In the genomic region with DNA sequence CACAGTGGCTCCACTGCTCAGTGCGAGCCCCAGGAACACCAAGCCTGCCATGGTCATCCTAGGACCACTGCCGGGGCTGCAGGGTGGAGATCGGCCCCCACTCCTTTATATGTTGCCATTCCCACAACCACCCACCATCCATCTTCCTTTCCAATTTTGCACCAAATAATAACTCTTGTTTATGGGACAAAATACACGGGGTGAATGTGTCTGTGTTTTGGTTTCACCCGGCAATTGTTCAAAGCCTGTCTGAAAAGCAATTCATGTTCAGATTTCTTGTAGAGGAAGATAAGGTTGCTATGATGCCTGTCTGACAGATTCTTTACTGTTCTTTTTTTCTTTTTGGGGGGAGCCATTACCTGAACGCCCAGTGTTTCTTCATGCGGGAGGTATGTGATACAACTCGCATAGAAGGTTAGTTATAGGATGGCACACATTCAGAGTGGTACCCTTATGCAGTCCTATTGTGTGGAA, we compare ENCODE assay signal across 28 mouse cellular contexts. TPM values are rescaled to one million over a fixed set of nuclear protein-coding genes. Genes with fewer than 3 reads are reported as not detected.
DNase-seq lines count a peak whose midpoint lies in the region; ATAC-seq and TF ChIP-seq lines count a peak whose summit lies in the region.
"Had no signal": no experiment of that assay in that cellular context is flagged by ENCODE, and none has a peak within 500 bp of the region (broad histone marks: within the 10 kb centered on the region; RNA-seq: fewer than 3 reads in every experiment).

Pkd1l2 (minus strand) TSS at position 51 of the 474 bp plus-strand sequence.

- no peak for TF ChIP-seq CTCF in G1E (IDR thresholded peaks at IDR 0.05; ENCODE audit: low read depth, low read length)
- no peak for TF ChIP-seq CTCF in bone marrow, adult 2 months (IDR thresholded peaks at IDR 0.05; ENCODE audit: control insufficient read depth, insufficient read depth, low read length)

- H3K9ac ChIP-seq in liver, embryonic 11.5 days (ENCODE audit: low read depth, low read length) = no peak within 1 kb of the TSS
- H3K9ac ChIP-seq in liver, embryonic 15.5 days = no peak within 1 kb of the TSS
- H3K9ac ChIP-seq: embryonic facial prominence, embryonic 13.5 days; forebrain, embryonic 12.5 days; forebrain, embryonic 15.5 days; hindbrain, embryonic 13.5 days had no signal

- H3K27ac ChIP-seq in liver, embryonic 11.5 days (ENCODE audit: low read depth, low read length) = peak within 1 kb of the TSS; percentile 79
- H3K27ac ChIP-seq in bone marrow, adult 2 months (ENCODE audit: control insufficient read depth, insufficient read depth, low read depth, low read length, poor library complexity) = peak within 1 kb of the TSS; percentile 58; the same call in 1 of the 2 replicates
- peak within 1 kb of the TSS; percentile 59 for H3K27ac ChIP-seq in liver, embryonic 15.5 days (replicated peaks)
- H3K27ac ChIP-seq: embryonic facial prominence, embryonic 10.5 days; embryonic facial prominence, embryonic 13.5 days; forebrain, embryonic 12.5 days; forebrain, embryonic 15.5 days; hindbrain, embryonic 13.5 days had no signal

- 0 out of 2 replicates have a peak, but pooled peaks cover 3% of the 10 kb centered on the region for H3K27me3 ChIP-seq in liver, embryonic 11.5 days (replicated peaks; ENCODE audit: control insufficient read depth, insufficient read depth, low read length)
- peaks cover 17% of the 10 kb centered on the region; the same call in 1 of the 2 replicates for H3K27me3 ChIP-seq in G1E (ENCODE audit: insufficient read depth, low read length)
- H3K27me3 ChIP-seq in liver, embryonic 15.5 days = peaks cover 26% of the 10 kb centered on the region
- H3K27me3 ChIP-seq: embryonic facial prominence, embryonic 13.5 days; forebrain, embryonic 15.5 days; hindbrain, embryonic 13.5 days had no signal

- 64% methylated on average over 8 of the region's 8 CpGs for WGBS in liver, embryonic 11.5 days
- WGBS in bone marrow, adult 2 months = 47% methylated on average over 8 of the region's 8 CpGs
- WGBS in liver, embryonic 15.5 days (ENCODE audit: insufficient replicate concordance) = 38% methylated on average over 8 of the region's 8 CpGs

- TF ChIP-seq POLR2A in bone marrow, adult 2 months (IDR thresholded peaks at IDR 0.05; ENCODE audit: borderline replicate concordance, control insufficient read depth, low read depth, low read length) = no peak

- H3K4me2 ChIP-seq in liver, embryonic 11.5 days = peak within 1 kb of the TSS; percentile 30; the same call in 1 of the 2 replicates
- peak within 1 kb of the TSS; percentile 41 for H3K4me2 ChIP-seq in liver, embryonic 15.5 days
- H3K4me2 ChIP-seq: embryonic facial prominence, embryonic 13.5 days; forebrain, embryonic 12.5 days; forebrain, embryonic 15.5 days; hindbrain, embryonic 13.5 days had no signal

- H3K9me3 ChIP-seq in liver, embryonic 11.5 days (ENCODE audit: control insufficient read depth, low read length) = no peaks in the 10 kb centered on the region
- peaks cover 8% of the 10 kb centered on the region for H3K9me3 ChIP-seq in G1E (replicated peaks)
- no peaks in the 10 kb centered on the region for H3K9me3 ChIP-seq in liver, embryonic 15.5 days (replicated peaks)
- H3K9me3 ChIP-seq: embryonic facial prominence, embryonic 10.5 days; embryonic facial prominence, embryonic 13.5 days; forebrain, embryonic 12.5 days; forebrain, embryonic 15.5 days; hindbrain, embryonic 13.5 days had no signal

- H3K4me1 ChIP-seq in liver, embryonic 11.5 days (replicated peaks; ENCODE audit: control insufficient read depth, insufficient read depth, low read length) = peaks cover 67% of the 10 kb centered on the region
- H3K4me1 ChIP-seq in G1E (ENCODE audit: insufficient read depth, low read depth, low read length) = peaks cover 84% of the 10 kb centered on the region
- H3K4me1 ChIP-seq in bone marrow, adult 2 months (ENCODE audit: control insufficient read depth, insufficient read depth, low read length) = peaks cover 5% of the 10 kb centered on the region; the same call in 1 of the 2 replicates
- peaks cover 70% of the 10 kb centered on the region for H3K4me1 ChIP-seq in liver, embryonic 15.5 days (replicated peaks)
- H3K4me1 ChIP-seq: embryonic facial prominence, embryonic 13.5 days; forebrain, embryonic 12.5 days; forebrain, embryonic 15.5 days; hindbrain, embryonic 13.5 days had no signal

- no peaks in the 10 kb centered on the region for H3K36me3 ChIP-seq in liver, embryonic 11.5 days (ENCODE audit: control insufficient read depth, insufficient read depth, low read length)
- H3K36me3 ChIP-seq in G1E (replicated peaks) = no peaks in the 10 kb centered on the region
- no peaks in the 10 kb centered on the region for H3K36me3 ChIP-seq in liver, embryonic 15.5 days (replicated peaks)
- H3K36me3 ChIP-seq: embryonic facial prominence, embryonic 10.5 days; embryonic facial prominence, embryonic 13.5 days; forebrain, embryonic 12.5 days; forebrain, embryonic 15.5 days; hindbrain, embryonic 13.5 days had no signal

- no peak for ATAC-seq in liver, embryonic 11.5 days (replicated peaks; ENCODE audit: low FRiP score)
- ATAC-seq in G1E (ENCODE audit: extremely low read depth, insufficient number of reproducible peaks, low FRiP score, poor library complexity, severe bottlenecking) = no peak
- ATAC-seq in liver, embryonic 15.5 days (ENCODE audit: insufficient read depth) = no peak
- no peak for ATAC-seq in monocyte, adult 5-6 weeks (replicated peaks; ENCODE audit: insufficient number of reproducible peaks, low FRiP score, low TSS enrichment, poor library complexity, severe bottlenecking)
- ATAC-seq: forebrain, embryonic 15.5 days; hindbrain, embryonic 16.5 days; Patski had no signal

- no peak within 1 kb of the TSS for H3K4me3 ChIP-seq in liver, embryonic 11.5 days (ENCODE audit: low read depth, low read length)
- H3K4me3 ChIP-seq in G1E (ENCODE audit: low read depth, low read length) = peak within 1 kb of the TSS; percentile 59; the same call in 1 of the 2 replicates
- no peak within 1 kb of the TSS for H3K4me3 ChIP-seq in bone marrow, adult 2 months (replicated peaks; ENCODE audit: control insufficient read depth, low read depth, low read length)
- no peak within 1 kb of the TSS for H3K4me3 ChIP-seq in liver, embryonic 15.5 days (replicated peaks)
- H3K4me3 ChIP-seq: embryonic facial prominence, embryonic 10.5 days; embryonic facial prominence, embryonic 13.5 days; erythroblast, embryonic 14.5 days; forebrain, embryonic 12.5 days; forebrain, embryonic 15.5 days; hindbrain, embryonic 13.5 days had no signal

- no peak for DNase-seq in liver, embryonic 11.5 days (ENCODE audit: low spot score)
- DNase-seq in liver (no peak), G1E (ENCODE audit: low spot score) (no peak)
- no peak for DNase-seq in layer of hippocampus, postnatal 10 days (ENCODE audit: low spot score in 2 of 2)
- DNase-seq: adrenal gland, postnatal 10 days; adrenal gland, postnatal 36 days; B cell, adult 2 months; cerebellum, adult 11-12 months; cerebellum, adult 8-10 months; cerebellum, postnatal 10 days; cerebellum, postnatal 36 days; embryo, embryonic 11 days; gastrocnemius, postnatal 25 days; heart, adult 18-20 months had no signal

RNA-seq across cellular contexts. Expression of gene Pkd1l2, which starts in this region (rescaled TPM):
- polyA plus RNA-seq in liver, embryonic 11.5 days (2014; fragmentation: Nextera tagmentation; extraction: Ambion mirVana) = 0.03 and 0.16 TPM in 2 replicates
- total RNA-seq in G1E (2014; fragmentation: Nextera tagmentation) = 0.60 and 0.87 TPM in 2 replicates
- 0.16 and 0.52 TPM in 2 replicates for total RNA-seq in G1E (2017)
- polyA plus RNA-seq in G1E (2012) = 0.09 and 0.18 TPM in 2 replicates
- not detected in 2 replicates for polyA plus RNA-seq in bone marrow, adult 2 months (2011; ENCODE audit: insufficient read depth, insufficient read length, low replicate concordance, missing spikeins)
- not detected in 2 replicates for polyA plus RNA-seq in liver, embryonic 15.5 days (2015; fragmentation: Nextera tagmentation; extraction: Ambion mirVana)
- 1.6 to 2.5 TPM in 2 of 3 replicates, not detected in the other for total RNA-seq in monocyte, adult 5-6 weeks (2017)
- total RNA-seq in layer of hippocampus, postnatal 10 days (2021) = under 1 TPM; 0.05 to 0.07 TPM
- total RNA-seq: CH12.LX; heart, adult 18-20 months; heart, postnatal 25 days; hematopoietic stem cell, adult 5-6 weeks had no signal
- polyA plus RNA-seq: embryonic facial prominence, embryonic 10.5 days; erythroblast, embryonic 14.5 days; forebrain, embryonic 12.5 days; forebrain, embryonic 15.5 days; Patski had no signal
